Comparison of ENCODE assay signal across 23 mouse cellular contexts in genomic region chr1:65118150-65118913, GRCm38 (mm10). TPM values are rescaled to one million over a fixed set of nuclear protein-coding genes. Genes with fewer than 3 reads are reported as not detected.
DNase-seq lines count a peak whose midpoint lies in the region; ATAC-seq lines count a peak whose summit lies in the region.
"Had no signal": no experiment of that assay in that cellular context is flagged by ENCODE, and none has a peak within 500 bp of the region (broad histone marks: within the 10 kb centered on the region; RNA-seq: fewer than 3 reads in every experiment).

No protein-coding gene starts in this region.

- no peak for ATAC-seq in megakaryocyte-erythroid progenitor cell, adult 5-6 weeks (replicated peaks; ENCODE audit: low FRiP score, low TSS enrichment, poor library complexity, severe bottlenecking)
- ATAC-seq: forebrain, embryonic 14.5 days; liver, postnatal 0 days had no signal

- DNase-seq in 3T3-L1 (ENCODE audit: low read depth, low spot score) (peak; percentile 46), ZHBTc4 (ENCODE audit: low read depth, low spot score) (peak; percentile 23)
- DNase-seq in kidney, adult 9 months: peak; percentile 93
- peak; percentile 90 for DNase-seq in large intestine, adult 2 months (ENCODE audit: low read depth, low spot score)
- DNase-seq in testis, postnatal 14 days (ENCODE audit: low spot score): no peak
- DNase-seq in frontal cortex, postnatal 10 days (ENCODE audit: low spot score in 2 of 2): no peak
- DNase-seq in layer of hippocampus, adult 18-20 months (ENCODE audit: low spot score in 2 of 2): no peak
- DNase-seq: cerebellum, adult 18-20 months; gastrocnemius, postnatal 25 days; layer of hippocampus, postnatal 36 days; liver, postnatal 0 days; thymus, postnatal 14 days had no signal

- WGBS in large intestine, adult 2 months: 24% methylated on average over 8 of the region's 8 CpGs

RNA-seq across cellular contexts. Expression of gene Gm28845, which starts 1.0 kb away (rescaled TPM):
- polyA plus RNA-seq in large intestine, adult 2 months (2012; rRNA removed): not detected in 2 replicates
- under 1 TPM in 1 of 2 experiments, not detected in 1; 0.54 TPM for total RNA-seq in layer of hippocampus, adult 18-20 months (2021)
- total RNA-seq in megakaryocyte-erythroid progenitor cell, adult 5-6 weeks (2014; fragmentation: Nextera tagmentation): not detected in 2 replicates
- total RNA-seq in megakaryocyte-erythroid progenitor cell, adult 5-6 weeks (2017): not detected in 2 replicates
- total RNA-seq: gastrocnemius, postnatal 25 days; hematopoietic stem cell, adult 5-6 weeks; layer of hippocampus, postnatal 36 days; megakaryocyte, adult 5-6 weeks; MEL had no signal
- polyA plus RNA-seq: C2C12; forebrain, embryonic 14.5 days; heart, embryonic 11.5 days; limb, embryonic 11.5 days; liver, postnatal 0 days; neural tube, embryonic 12.5 days had no signal

RNA-seq across cellular contexts. Expression of gene D630023F18Rik, which starts 4.7 kb away (rescaled TPM):
- 0.05 and 0.11 TPM in 2 replicates for polyA plus RNA-seq in large intestine, adult 2 months (2012; rRNA removed)
- total RNA-seq in layer of hippocampus, adult 18-20 months (2021): 1 to 10 TPM; 9.3 to 9.5 TPM
- not detected in 2 replicates for total RNA-seq in megakaryocyte-erythroid progenitor cell, adult 5-6 weeks (2014; fragmentation: Nextera tagmentation)
- not detected in 2 replicates for total RNA-seq in megakaryocyte-erythroid progenitor cell, adult 5-6 weeks (2017)
- total RNA-seq: gastrocnemius, postnatal 25 days; hematopoietic stem cell, adult 5-6 weeks; MEL had no signal
- polyA plus RNA-seq: C2C12 had no signal

RNA-seq across cellular contexts. Expression of gene Cryga, which starts 15.2 kb away (rescaled TPM):
- not detected in 2 replicates for polyA plus RNA-seq in large intestine, adult 2 months (2012; rRNA removed)
- total RNA-seq in layer of hippocampus, adult 18-20 months (2021): under 1 TPM in 1 of 2 experiments, not detected in 1; 0.48 TPM
- not detected in 2 replicates for total RNA-seq in megakaryocyte-erythroid progenitor cell, adult 5-6 weeks (2014; fragmentation: Nextera tagmentation)
- total RNA-seq in megakaryocyte-erythroid progenitor cell, adult 5-6 weeks (2017): not detected in 2 replicates
- total RNA-seq: gastrocnemius, postnatal 25 days; hematopoietic stem cell, adult 5-6 weeks; megakaryocyte, adult 5-6 weeks; MEL had no signal
- polyA plus RNA-seq: brain, embryonic 14.5 days; C2C12; heart, embryonic 11.5 days; limb, embryonic 11.5 days; liver, postnatal 0 days; neural tube, embryonic 12.5 days had no signal

RNA-seq across cellular contexts. Expression of gene Crygb, which starts 36.2 kb away (rescaled TPM):
- polyA plus RNA-seq in large intestine, adult 2 months (2012; rRNA removed): not detected in 2 replicates
- total RNA-seq in layer of hippocampus, adult 18-20 months (2021): not detected
- not detected in 2 replicates for total RNA-seq in megakaryocyte-erythroid progenitor cell, adult 5-6 weeks (2014; fragmentation: Nextera tagmentation)
- total RNA-seq in megakaryocyte-erythroid progenitor cell, adult 5-6 weeks (2017): not detected in 2 replicates
- total RNA-seq: gastrocnemius, postnatal 25 days; hematopoietic stem cell, adult 5-6 weeks; layer of hippocampus, postnatal 36 days; megakaryocyte, adult 5-6 weeks; MEL; midbrain, postnatal 0 days had no signal
- polyA plus RNA-seq: brain, embryonic 14.5 days; C2C12; forebrain, embryonic 14.5 days; limb, embryonic 11.5 days; liver, postnatal 0 days; neural tube, embryonic 12.5 days had no signal

RNA-seq across cellular contexts. Expression of gene Crygc, which starts 44.8 kb away (rescaled TPM):
- not detected in 2 replicates for polyA plus RNA-seq in large intestine, adult 2 months (2012; rRNA removed)
- not detected for total RNA-seq in layer of hippocampus, adult 18-20 months (2021)
- not detected in 2 replicates for total RNA-seq in megakaryocyte-erythroid progenitor cell, adult 5-6 weeks (2014; fragmentation: Nextera tagmentation)
- total RNA-seq in megakaryocyte-erythroid progenitor cell, adult 5-6 weeks (2017): not detected in 2 replicates
- total RNA-seq: gastrocnemius, postnatal 25 days; hematopoietic stem cell, adult 5-6 weeks; layer of hippocampus, postnatal 36 days; megakaryocyte, adult 5-6 weeks; MEL; midbrain, postnatal 0 days had no signal
- polyA plus RNA-seq: brain, embryonic 14.5 days; C2C12; forebrain, embryonic 14.5 days; heart, embryonic 11.5 days; limb, embryonic 11.5 days; liver, postnatal 0 days; midbrain, postnatal 0 days; neural tube, embryonic 12.5 days had no signal

Comparison
In these comparisons a context has a peak if more than half of its experiments do, and no peak if none do; other contexts are left out.
1. DNase-seq: peak in 3T3-L1 (single experiment), ZHBTc4 (single experiment), kidney, adult 9 months (single experiment) and large intestine, adult 2 months (single experiment); none in testis, postnatal 14 days (single experiment), frontal cortex, postnatal 10 days (0 of 2) and layer of hippocampus, adult 18-20 months (0 of 2).
2. RNA of gene D630023F18Rik, which starts 4.7 kb away (total RNA-seq): 9.3 to 9.5 TPM in layer of hippocampus, adult 18-20 months; not detected in megakaryocyte-erythroid progenitor cell, adult 5-6 weeks; every median in the first group is over 10 times any median in the second.